Mouse (Mus musculus): Measurements from ENCODE around the gene Zcchc9. TPM values are rescaled to one million over a fixed set of nuclear protein-coding genes. Genes with fewer than 3 reads are reported as not detected.

The Zcchc9 gene
- polyA plus RNA-seq, 1 experiment from 2014 or later, result 30.1 TPM

- H3K27me3 ChIP-seq (replicated peaks; ENCODE audit: control insufficient read depth, insufficient read depth, low read length), result no peaks in the 10 kb centered on the region
- no peak overlapping the region for H3K4me3 ChIP-seq (ENCODE audit: low read length)
- H3K4me2 ChIP-seq (ENCODE audit: low read depth, low read length), result no peak overlapping the region
- no peak overlapping the region for H3K9ac ChIP-seq (ENCODE audit: low read depth, low read length)
- ATAC-seq, result no peak
- no peaks in the 10 kb centered on the region for H3K36me3 ChIP-seq (ENCODE audit: control insufficient read depth, insufficient read depth, low read length)
- H3K4me1 ChIP-seq (ENCODE audit: control insufficient read depth, insufficient read depth, low read length), result no peaks in the 10 kb centered on the region
- no peaks in the 10 kb centered on the region for H3K9me3 ChIP-seq (ENCODE audit: control insufficient read depth, low read length)
- no peak overlapping the region for H3K27ac ChIP-seq (ENCODE audit: low read length)
These were observed 52.7 kb downstream of the Zcchc9 start for GRCm38 (mm10) chr13:91754762-91755161.

GRCm38 (mm10) chr13:91753724-91754123 lies 53.8 kb downstream of the Zcchc9 start:
- H3K27me3 ChIP-seq (replicated peaks; ENCODE audit: control insufficient read depth, insufficient read depth, low read length), result no peaks in the 10 kb centered on the region
- H3K9me3 ChIP-seq (ENCODE audit: control insufficient read depth, low read length), result no peaks in the 10 kb centered on the region
- no peak overlapping the region for H3K4me2 ChIP-seq (ENCODE audit: low read depth, low read length)
- 56% methylated on average over 4 of the region's 4 CpGs for WGBS
- ATAC-seq, result no peak
- H3K27ac ChIP-seq (ENCODE audit: low read length), result no peak overlapping the region
- no peak overlapping the region for H3K9ac ChIP-seq (ENCODE audit: low read depth, low read length)
- no peaks in the 10 kb centered on the region for H3K4me1 ChIP-seq (ENCODE audit: control insufficient read depth, insufficient read depth, low read length)
- no peaks in the 10 kb centered on the region for H3K36me3 ChIP-seq (ENCODE audit: control insufficient read depth, insufficient read depth, low read length)
- no peak overlapping the region for H3K4me3 ChIP-seq (ENCODE audit: low read length)

- no peak for ATAC-seq
- H3K4me2 ChIP-seq (ENCODE audit: low read depth, low read length), result no peak overlapping the region
- H3K4me1 ChIP-seq (ENCODE audit: control insufficient read depth, insufficient read depth, low read length), result no peaks in the 10 kb centered on the region
- H3K9me3 ChIP-seq (ENCODE audit: control insufficient read depth, low read length), result no peaks in the 10 kb centered on the region
- no peaks in the 10 kb centered on the region for H3K27me3 ChIP-seq (replicated peaks; ENCODE audit: control insufficient read depth, insufficient read depth, low read length)
- no peaks in the 10 kb centered on the region for H3K36me3 ChIP-seq (ENCODE audit: control insufficient read depth, insufficient read depth, low read length)
- H3K9ac ChIP-seq (ENCODE audit: low read depth, low read length), result no peak overlapping the region
- no peak overlapping the region for H3K4me3 ChIP-seq (ENCODE audit: low read length)
- no peak overlapping the region for H3K27ac ChIP-seq (ENCODE audit: low read length)
- 82% methylated on average over 4 of the region's 4 CpGs for WGBS
These were observed 57.5 kb downstream of the Zcchc9 start for GRCm38 (mm10) chr13:91749981-91750380.

- Histone ChIP-seq H3K27me3 (replicated peaks; ENCODE audit: control insufficient read depth, insufficient read depth, low read length) (no peaks in the 10 kb centered on the region), H3K27ac (ENCODE audit: low read length) (no peak overlapping the region), H3K4me3 (ENCODE audit: low read length) (no peak overlapping the region), H3K9me3 (ENCODE audit: control insufficient read depth, low read length) (no peaks in the 10 kb centered on the region), H3K9ac (ENCODE audit: low read depth, low read length) (no peak overlapping the region), H3K4me2 (ENCODE audit: low read depth, low read length) (no peak overlapping the region), H3K4me1 (ENCODE audit: control insufficient read depth, insufficient read depth, low read length) (no peaks in the 10 kb centered on the region), H3K36me3 (ENCODE audit: control insufficient read depth, insufficient read depth, low read length) (no peaks in the 10 kb centered on the region)
- 86% methylated on average over 2 of the region's 2 CpGs for WGBS
- no peak for ATAC-seq
These were observed 59.1 kb downstream of the Zcchc9 start for GRCm38 (mm10) chr13:91748401-91748800.

Small RNA genes within 50 kb of the gene (microRNA-seq; reads per million reads assigned to microRNA genes)
- not detected for gene Gm27656

Other genes starting within 250 kb of the Zcchc9 start
- gene Acot12, start 66.2 kb downstream of the Zcchc9 start, polyA plus RNA-seq (2015; fragmentation: Nextera tagmentation; extraction: Ambion mirVana), result 0.53 and 0.87 TPM in 2 replicates
- 2.8 and 3.3 TPM in 2 replicates for gene Ckmt2, start 69.2 kb upstream of the Zcchc9 start, polyA plus RNA-seq (2015; fragmentation: Nextera tagmentation; extraction: Ambion mirVana)